Mouse (Mus musculus): ENCODE results near the gene Tuba4a. TPM values are rescaled to one million over a fixed set of nuclear protein-coding genes. Genes with fewer than 3 reads are reported as not detected.
A peak's percentile ranks its signal among the peaks of the same experiment; 100 is the strongest.

Gene Tuba4a
- total and polyA plus RNA-seq, 3 experiments: 180 to 294 (median 192) TPM

DNA sequence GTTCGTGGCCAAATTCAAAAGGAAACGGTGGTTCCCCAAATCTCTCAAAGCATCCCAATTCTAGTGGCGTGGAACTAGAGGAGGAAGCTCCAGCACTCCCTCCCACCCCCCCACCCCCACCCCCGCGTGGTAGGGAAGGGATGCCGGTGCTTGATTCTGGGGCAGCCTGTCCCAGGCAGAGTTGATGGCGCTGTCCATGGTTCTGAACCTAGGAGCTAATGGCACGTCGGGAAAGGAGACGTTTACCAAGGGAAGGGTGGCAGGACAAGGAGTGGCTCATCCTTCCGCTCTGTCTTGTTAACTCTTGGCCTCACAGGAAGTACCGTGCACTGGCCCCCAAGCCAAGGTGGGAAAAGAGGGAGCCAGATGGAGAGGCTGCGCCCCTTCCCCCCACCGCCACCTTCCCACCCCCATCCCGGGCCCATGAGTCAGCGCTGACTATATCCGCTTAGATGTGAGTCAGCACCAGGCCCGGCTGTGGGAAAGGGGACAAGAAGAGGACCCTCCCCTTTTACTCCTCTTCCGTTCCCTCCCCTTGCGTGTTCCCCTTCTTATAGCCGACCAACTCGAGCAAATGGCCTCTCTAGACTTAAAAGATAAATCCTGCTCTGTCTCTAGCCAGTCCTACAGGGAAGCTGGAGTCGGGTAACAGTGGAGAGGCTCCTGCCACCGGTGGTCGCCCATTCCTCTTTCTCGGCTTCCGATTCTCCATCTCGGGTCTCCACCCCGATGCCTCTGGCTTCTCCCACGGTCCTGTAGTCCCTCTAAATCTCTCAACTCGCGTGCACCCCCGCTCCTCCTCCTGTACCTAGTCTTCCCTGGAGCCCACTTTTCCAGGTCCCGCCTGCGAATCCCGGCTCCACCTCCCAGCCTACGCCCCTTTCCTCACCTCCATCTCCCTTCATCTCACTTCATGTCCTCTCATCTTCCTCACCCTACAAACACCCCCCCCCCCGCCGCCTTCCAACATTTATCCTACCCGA lies 43.6 kb upstream of the Tuba4a start:
- Histone ChIP-seq H3K27me3 (replicated peaks) (peaks cover 60% of the 10 kb centered on the region), H3K9me3 (replicated peaks; ENCODE audit: low read length) (no peaks in the 10 kb centered on the region), H3K4me2 (ENCODE audit: insufficient read depth, low read depth, poor library complexity, severe bottlenecking) (no peak overlapping the region), H3K4me3 (replicated peaks in 1 of 3; ENCODE audit: low read depth in 2 of 3, low read length in 2 of 3, poor library complexity in 1 of 3) (no peak overlapping the region), H3K4me1 (ENCODE audit: control insufficient read depth in 1 of 2, insufficient read depth in 2 of 2) (no peaks in the 10 kb centered on the region), H3K79me2 (replicated peaks; ENCODE audit: control insufficient read depth, extremely low read depth, insufficient read depth, poor library complexity, severe bottlenecking) (no peaks in the 10 kb centered on the region), H3K36me3 (replicated peaks in 1 of 2; ENCODE audit: control insufficient read depth in 1 of 2, insufficient read depth in 1 of 2, low read length in 1 of 2) (no peaks in the 10 kb centered on the region), H3K9ac (ENCODE audit: insufficient read depth, low read depth) (no peak overlapping the region), H3K27ac (ENCODE audit: insufficient read depth, low read depth) (no peak overlapping the region)
- no peak for TF ChIP-seq KAT2A (IDR thresholded peaks at IDR 0.05; ENCODE audit: insufficient replicate concordance, low read length)
- no peak for TF ChIP-seq MEF2A (IDR thresholded peaks at IDR 0.05; ENCODE audit: borderline replicate concordance, low read depth, low read length)
- no peak for TF ChIP-seq ZMIZ1 (IDR thresholded peaks at IDR 0.05; ENCODE audit: low read depth, low read length)
- TF ChIP-seq ELF1 (IDR thresholded peaks at IDR 0.05; ENCODE audit: low read depth, low read length): no peak
- no peak for TF ChIP-seq JUN (IDR thresholded peaks at IDR 0.05; ENCODE audit: insufficient read depth, low read depth, low read length)
- dilution Hi-C loops (cut with MboI; ENCODE audit: extremely low pct_ligation_motif_present, extremely low pct_unique_long_range_greater_than_20kb, low sequenced_read_pairs): no loop called here
- DNase-seq (ENCODE audit: extremely low read depth): peak; percentile 32
- in situ Hi-C loops (cut with MboI; ENCODE audit: low pct_ligation_motif_present, low pct_unique_long_range_greater_than_20kb, low sequenced_read_pairs): loop anchor here (25.0 kb wide), 1 partner anchor 326 kb away; the partner anchor contains the start of gene Cfap65

DNA sequence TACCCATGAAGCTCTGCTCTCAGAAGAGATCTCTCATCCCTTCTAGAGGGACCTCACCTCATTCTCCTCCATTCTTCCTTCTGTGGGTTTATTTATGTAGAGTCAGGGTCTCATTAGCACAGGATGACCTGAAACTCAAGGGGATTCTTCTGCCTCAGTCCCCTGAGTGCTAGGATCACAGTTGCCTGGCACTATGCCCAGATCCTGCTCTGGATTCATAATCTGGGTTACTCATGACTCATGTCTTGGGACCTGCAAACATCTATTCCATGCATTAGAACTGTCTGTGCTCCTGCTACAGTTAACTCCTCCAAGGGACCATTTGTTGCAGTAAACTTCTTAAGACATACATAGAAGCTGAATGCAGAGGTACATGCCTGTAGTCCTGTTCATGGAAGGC lies 41.6 kb upstream of the Tuba4a start:
- H3K27ac ChIP-seq (ENCODE audit: insufficient read depth, low read depth): no peak overlapping the region
- H3K27me3 ChIP-seq (replicated peaks): peaks cover 64% of the 10 kb centered on the region
- no peaks in the 10 kb centered on the region for H3K9me3 ChIP-seq (replicated peaks; ENCODE audit: low read length)
- no peaks in the 10 kb centered on the region for H3K36me3 ChIP-seq (replicated peaks in 1 of 2; ENCODE audit: control insufficient read depth in 1 of 2, insufficient read depth in 1 of 2, low read length in 1 of 2)
- dilution Hi-C loops (cut with MboI; ENCODE audit: extremely low pct_ligation_motif_present, extremely low pct_unique_long_range_greater_than_20kb, low sequenced_read_pairs): no loop called here
- no peak for DNase-seq (ENCODE audit: extremely low read depth)
- in situ Hi-C loops (cut with MboI; ENCODE audit: low pct_ligation_motif_present, low pct_unique_long_range_greater_than_20kb, low sequenced_read_pairs): loop anchor here (25.0 kb wide), 1 partner anchor 324 kb away; the partner anchor contains the start of gene Cfap65
- H3K4me1 ChIP-seq (ENCODE audit: control insufficient read depth in 1 of 2, insufficient read depth in 2 of 2): no peaks in the 10 kb centered on the region
- no peak for TF ChIP-seq MXI1 (IDR thresholded peaks at IDR 0.05; ENCODE audit: low read depth, low read length)
- no peak for TF ChIP-seq RAD21 (IDR thresholded peaks at IDR 0.05; ENCODE audit: low read depth, low read length)
- no peak for TF ChIP-seq HCFC1 (IDR thresholded peaks at IDR 0.05; ENCODE audit: low read depth, low read length)
- no peak for TF ChIP-seq CTCF (conservative IDR thresholded peaks at IDR 0.05 in 1 of 2, IDR thresholded peaks at IDR 0.05 in 1 of 2; ENCODE audit: low read depth in 2 of 2, low read length in 2 of 2)
- TF ChIP-seq UBTF (IDR thresholded peaks at IDR 0.05; ENCODE audit: low read depth, low read length): no peak
- no peak for TF ChIP-seq NRF1 (IDR thresholded peaks at IDR 0.05; ENCODE audit: low read depth, low read length)
- H3K9ac ChIP-seq (ENCODE audit: insufficient read depth, low read depth): no peak overlapping the region
- H3K4me2 ChIP-seq (ENCODE audit: insufficient read depth, low read depth, poor library complexity, severe bottlenecking): no peak overlapping the region
- no peak overlapping the region for H3K4me3 ChIP-seq (replicated peaks in 1 of 3; ENCODE audit: low read depth in 2 of 3, low read length in 2 of 3, poor library complexity in 1 of 3)
- no peaks in the 10 kb centered on the region for H3K79me2 ChIP-seq (replicated peaks; ENCODE audit: control insufficient read depth, extremely low read depth, insufficient read depth, poor library complexity, severe bottlenecking)
